Mouse (Mus musculus): Measurements from ENCODE around the gene Gm4881. TPM values are rescaled to one million over a fixed set of nuclear protein-coding genes. Genes with fewer than 3 reads are reported as not detected.

Gm4881 gene
- polyA plus RNA-seq, 1 experiment from 2014 or later = not detected

DNA sequence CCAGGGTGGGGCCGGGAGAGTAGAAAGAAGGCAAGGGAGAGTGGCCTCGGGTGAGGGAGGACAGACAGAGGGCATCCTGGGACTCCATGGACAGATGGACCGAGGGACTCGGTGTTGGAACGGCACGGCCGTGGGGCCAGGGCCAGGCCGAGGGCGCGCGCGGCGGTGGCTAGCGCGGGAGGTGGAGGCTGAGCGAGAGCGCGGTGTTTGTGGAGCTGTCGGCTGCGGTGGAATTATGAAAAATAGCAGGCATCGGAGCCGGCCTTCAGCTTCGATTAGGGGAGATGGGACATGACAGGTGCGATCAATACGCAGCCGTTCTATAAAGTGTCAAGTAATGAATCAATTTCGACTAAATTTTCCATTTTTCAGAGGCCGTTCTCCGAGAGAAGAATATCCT lies 4.5 kb upstream of the Gm4881 start:
- no peak for DNase-seq (ENCODE audit: low spot score)
- no peak for TF ChIP-seq CTCF (IDR thresholded peaks at IDR 0.05; ENCODE audit: low read depth)

DNA sequence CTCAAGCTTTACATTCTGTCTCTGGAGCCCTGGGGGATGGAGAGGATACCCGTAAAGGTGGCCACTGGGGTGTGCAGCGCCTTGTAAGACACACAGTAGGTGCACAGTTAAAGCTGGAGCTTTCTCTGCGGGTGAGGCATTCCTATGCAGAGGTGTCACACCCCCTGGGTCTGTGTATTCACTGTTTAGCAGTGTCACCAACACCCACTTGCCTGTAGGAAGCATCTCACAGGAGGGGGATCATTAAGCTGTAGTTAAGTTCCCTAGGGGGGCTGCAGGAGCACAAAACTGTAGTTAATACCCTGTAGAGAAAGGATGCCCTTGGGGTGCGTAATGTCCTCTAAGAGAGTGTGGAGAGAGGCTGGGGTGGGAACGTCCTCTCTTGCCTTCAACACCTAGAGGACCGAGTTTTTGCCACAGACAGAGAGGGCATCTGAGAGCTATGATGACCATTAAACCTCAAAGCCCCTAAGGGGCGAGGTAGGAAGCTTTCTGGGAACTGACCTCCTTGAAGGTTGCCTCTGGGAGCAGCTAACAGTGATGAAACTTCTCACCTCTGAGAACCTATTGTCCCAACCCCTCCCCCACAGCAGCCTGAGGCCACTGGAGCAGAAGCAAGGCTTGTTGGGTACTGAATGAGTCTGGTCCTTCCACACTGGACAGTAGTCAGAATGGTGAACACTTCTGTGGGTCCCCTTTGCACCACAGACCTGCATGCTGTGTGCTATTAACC lies 3.2 kb upstream of the Gm4881 start:
- Histone ChIP-seq H3K27me3 (ENCODE audit: insufficient read depth, low read length) (peaks cover 95% of the 10 kb centered on the region), H3K4me1 (replicated peaks; ENCODE audit: insufficient read depth, low read length) (no peaks in the 10 kb centered on the region), H3K36me3 (ENCODE audit: insufficient read depth, low read length) (no peaks in the 10 kb centered on the region), H3K27ac (no peak overlapping the region), H3K4me2 (ENCODE audit: low read length) (no peak overlapping the region), H3K9ac (ENCODE audit: low read depth, low read length) (no peak overlapping the region), H3K9me3 (replicated peaks; ENCODE audit: low read length) (no peaks in the 10 kb centered on the region), H3K4me3 (replicated peaks; ENCODE audit: low read depth, low read length) (no peak overlapping the region)
- TF ChIP-seq CTCF (IDR thresholded peaks at IDR 0.05; ENCODE audit: low read depth) = no peak
- DNase-seq (ENCODE audit: low spot score) (no peak), ATAC-seq (replicated peaks; ENCODE audit: low FRiP score, low read depth) (no peak)
- 2% methylated on average over 7 of the region's 7 CpGs for WGBS

More for the DNA sequence above, 4.5 kb upstream of the Gm4881 start:
- no peak for ATAC-seq (replicated peaks; ENCODE audit: low FRiP score, low read depth)
- Histone ChIP-seq H3K27ac (no peak overlapping the region), H3K4me3 (replicated peaks; ENCODE audit: low read depth, low read length) (no peak overlapping the region), H3K9ac (ENCODE audit: low read depth, low read length) (no peak overlapping the region), H3K9me3 (replicated peaks; ENCODE audit: low read length) (no peaks in the 10 kb centered on the region), H3K4me2 (ENCODE audit: low read length) (no peak overlapping the region), H3K36me3 (ENCODE audit: insufficient read depth, low read length) (no peaks in the 10 kb centered on the region), H3K4me1 (replicated peaks; ENCODE audit: insufficient read depth, low read length) (no peaks in the 10 kb centered on the region), H3K27me3 (ENCODE audit: insufficient read depth, low read length) (peaks cover 93% of the 10 kb centered on the region)
- 2% methylated on average over 29 of the region's 29 CpGs for WGBS

DNA sequence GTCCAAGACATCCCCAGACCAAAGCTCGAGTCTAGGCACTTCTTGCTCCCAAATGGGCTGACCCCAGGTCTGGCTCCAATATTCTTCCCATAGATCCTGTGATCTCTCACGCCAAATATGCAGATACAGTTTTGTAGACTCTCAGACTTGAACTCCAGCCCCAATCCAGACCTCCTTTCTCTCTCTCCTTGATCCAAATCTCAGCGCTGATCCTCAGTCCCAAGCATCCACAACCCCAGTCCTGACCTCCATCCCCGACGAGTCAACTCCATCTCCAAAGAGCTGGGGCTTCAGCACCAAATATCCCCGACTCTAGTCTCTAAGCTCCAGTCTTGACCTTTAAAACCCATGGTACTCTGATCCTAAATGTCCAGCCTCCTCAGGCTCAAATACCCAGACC lies 653 bp downstream of the Gm4881 start:
- no peaks in the 10 kb centered on the region for H3K9me3 ChIP-seq (replicated peaks; ENCODE audit: low read length)
- H3K4me2 ChIP-seq (ENCODE audit: low read length) = no peak overlapping the region
- TF ChIP-seq CTCF (IDR thresholded peaks at IDR 0.05; ENCODE audit: low read depth) = no peak
- no peak overlapping the region for H3K4me3 ChIP-seq (replicated peaks; ENCODE audit: low read depth, low read length)
- no peaks in the 10 kb centered on the region for H3K4me1 ChIP-seq (replicated peaks; ENCODE audit: insufficient read depth, low read length)
- 6% methylated on average over 6 of the region's 6 CpGs for WGBS
- ATAC-seq (replicated peaks; ENCODE audit: low FRiP score, low read depth) = no peak
- H3K9ac ChIP-seq (ENCODE audit: low read depth, low read length) = no peak overlapping the region
- no peaks in the 10 kb centered on the region for H3K36me3 ChIP-seq (ENCODE audit: insufficient read depth, low read length)
- no peak overlapping the region for H3K27ac ChIP-seq
- DNase-seq (ENCODE audit: low spot score) = no peak
- peaks cover 71% of the 10 kb centered on the region for H3K27me3 ChIP-seq (ENCODE audit: insufficient read depth, low read length)

DNA sequence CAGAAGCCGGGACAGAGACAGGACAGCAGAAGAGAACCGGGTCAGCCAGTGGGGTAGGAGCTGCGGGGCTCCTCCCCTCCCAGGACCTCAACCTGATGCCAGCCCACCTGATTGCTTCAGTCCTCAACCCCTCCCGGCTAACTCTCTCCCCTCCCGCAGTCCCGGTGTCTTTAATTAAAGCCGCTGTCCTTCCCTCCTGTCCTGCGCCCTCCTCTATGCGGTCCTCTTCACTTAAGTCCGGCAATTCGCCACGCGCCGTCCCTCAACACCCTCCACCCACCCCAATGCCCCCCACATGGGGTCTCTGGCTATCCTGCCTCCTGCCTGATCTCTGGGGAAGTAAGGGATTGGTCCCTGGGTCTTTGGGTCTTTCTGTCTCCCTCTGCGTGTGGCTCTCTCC lies 12.6 kb downstream of the Gm4881 start:
- 2% methylated on average over 14 of the region's 15 CpGs for WGBS
- no peak for DNase-seq (ENCODE audit: low spot score)

DNA sequence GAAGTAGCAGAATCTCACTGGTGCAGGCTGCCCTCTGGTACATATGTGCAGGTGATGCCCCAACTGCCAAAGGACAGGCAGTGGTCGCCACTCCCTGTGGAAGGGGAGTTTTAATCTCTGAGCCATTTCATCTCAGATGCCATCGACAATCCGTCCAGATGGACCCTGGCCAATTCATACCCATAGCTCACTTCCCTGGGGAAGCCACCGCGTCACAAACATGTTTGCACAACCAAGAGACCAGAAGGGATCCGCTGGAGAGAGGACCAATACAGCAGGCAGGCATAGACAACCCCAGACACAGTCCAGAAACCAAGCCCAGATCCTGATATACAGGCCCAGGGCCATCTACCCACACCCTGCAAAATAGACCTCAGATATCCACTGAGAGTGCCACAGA lies 13.8 kb downstream of the Gm4881 start:
- ATAC-seq (replicated peaks; ENCODE audit: low FRiP score, low read depth) = no peak
- H3K4me1 ChIP-seq (replicated peaks; ENCODE audit: insufficient read depth, low read length) = 0 out of 2 replicates have a peak, but pooled peaks cover 4% of the 10 kb centered on the region
- no peak for DNase-seq (ENCODE audit: low spot score)
- no peak overlapping the region for H3K4me3 ChIP-seq (replicated peaks; ENCODE audit: low read depth, low read length)
- no peak overlapping the region for H3K4me2 ChIP-seq (ENCODE audit: low read length)
- no peaks in the 10 kb centered on the region for H3K9me3 ChIP-seq (replicated peaks; ENCODE audit: low read length)
- no peak overlapping the region for H3K27ac ChIP-seq
- peaks cover 41% of the 10 kb centered on the region for H3K27me3 ChIP-seq (ENCODE audit: insufficient read depth, low read length)
- TF ChIP-seq CTCF (IDR thresholded peaks at IDR 0.05; ENCODE audit: low read depth) = no peak
- H3K9ac ChIP-seq (ENCODE audit: low read depth, low read length) = no peak overlapping the region
- 44% methylated on average over 6 of the region's 6 CpGs for WGBS
- H3K36me3 ChIP-seq (ENCODE audit: insufficient read depth, low read length) = peaks cover 7% of the 10 kb centered on the region; the same call in 1 of the 2 replicates

More for the DNA sequence above, 12.6 kb downstream of the Gm4881 start:
- no peak overlapping the region for H3K4me2 ChIP-seq (ENCODE audit: low read length)
- H3K27me3 ChIP-seq (ENCODE audit: insufficient read depth, low read length) = peaks cover 41% of the 10 kb centered on the region
- H3K4me3 ChIP-seq (replicated peaks; ENCODE audit: low read depth, low read length) = no peak overlapping the region
- 0 out of 2 replicates have a peak, but pooled peaks cover 4% of the 10 kb centered on the region for H3K36me3 ChIP-seq (ENCODE audit: insufficient read depth, low read length)
- H3K9me3 ChIP-seq (replicated peaks; ENCODE audit: low read length) = no peaks in the 10 kb centered on the region
- H3K9ac ChIP-seq (ENCODE audit: low read depth, low read length) = no peak overlapping the region
- ATAC-seq (replicated peaks; ENCODE audit: low FRiP score, low read depth) = no peak
- H3K4me1 ChIP-seq (replicated peaks; ENCODE audit: insufficient read depth, low read length) = 0 out of 2 replicates have a peak, but pooled peaks cover 4% of the 10 kb centered on the region
- no peak overlapping the region for H3K27ac ChIP-seq
- TF ChIP-seq CTCF (IDR thresholded peaks at IDR 0.05; ENCODE audit: low read depth) = no peak

DNA sequence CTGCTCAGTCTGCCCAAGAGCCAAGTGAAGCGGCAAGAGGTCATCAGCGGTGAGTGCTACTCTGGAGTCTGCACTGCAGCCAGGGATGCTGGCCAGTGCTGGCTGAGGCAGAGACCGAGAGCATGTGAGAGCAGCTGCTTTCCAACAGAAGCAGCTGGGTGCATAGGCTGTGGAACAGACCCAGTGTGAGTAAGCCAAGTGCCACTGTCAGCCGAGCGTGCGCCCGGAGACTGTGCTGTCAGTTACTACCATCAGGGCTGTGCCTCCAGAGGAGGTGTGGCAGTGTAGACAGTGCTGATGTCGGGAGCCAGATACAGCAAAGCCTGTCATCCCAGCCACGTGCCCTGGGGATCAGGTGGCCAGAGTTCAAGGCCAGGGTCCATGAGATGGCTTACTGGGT lies 24.6 kb downstream of the Gm4881 start:
- Histone ChIP-seq H3K27ac (no peak overlapping the region), H3K4me1 (replicated peaks; ENCODE audit: insufficient read depth, low read length) (no peaks in the 10 kb centered on the region), H3K4me2 (ENCODE audit: low read length) (no peak overlapping the region), H3K9ac (ENCODE audit: low read depth, low read length) (no peak overlapping the region), H3K27me3 (ENCODE audit: insufficient read depth, low read length) (no peaks in the 10 kb centered on the region), H3K4me3 (replicated peaks; ENCODE audit: low read depth, low read length) (no peak overlapping the region), H3K36me3 (ENCODE audit: insufficient read depth, low read length) (peaks cover 71% of the 10 kb centered on the region), H3K9me3 (replicated peaks; ENCODE audit: low read length) (no peaks in the 10 kb centered on the region)
- 86% methylated on average over 9 of the region's 9 CpGs for WGBS
- TF ChIP-seq CTCF (IDR thresholded peaks at IDR 0.05; ENCODE audit: low read depth) = no peak
- no peak for DNase-seq (ENCODE audit: low spot score)
- ATAC-seq (replicated peaks; ENCODE audit: low FRiP score, low read depth) = 0 out of 2 replicates have a peak, but pooled peaks have one; percentile 18

Measured in kidney, postnatal 0 days (tissue).